Mouse (Mus musculus) kidney, adult 2 months (tissue): ENCODE results near the gene Zfp704.

Source experiments
- CTCF ChIP-seq: fragments of 200-500 bp; conservative IDR thresholded peaks from 2 replicates; pipeline ENCODE4 v1.5.1; 2011; ENCODE audit warnings: low read depth, mild to moderate bottlenecking, control low read depth, low read length, moderate library complexity, mixed read lengths; ENCODE audit not compliant: insufficient read depth, insufficient read length
- POLR2A ChIP-seq: fragments of 200-500 bp; IDR thresholded peaks from one replicate; pipeline ENCODE4 v1.6.1; 2011; ENCODE audit warnings: low read depth, low read length, control low read depth

GRCm38 (mm10) chr3:9440466-9440865 is 169.4 kb downstream of the Zfp704 start:
- TF ChIP-seq CTCF, result no peak
- no peak for TF ChIP-seq POLR2A
